Mouse (Mus musculus): ENCODE results near the gene Mettl17. TPM values are rescaled to one million over a fixed set of nuclear protein-coding genes. Genes with fewer than 3 reads are reported as not detected.
"Not testable (repeated sequence)": the region's sequence is repeated elsewhere in the genome, so short reads cannot be mapped to it uniquely, and the experiment has no call there.

Gene Mettl17
- total RNA-seq, 2 experiments from 2014 or later, result 29.1 to 34.6 TPM

GRCm38 (mm10) chr14:51921759-51922570 lies 37.3 kb downstream of the Mettl17 start:
- DNase-seq (ENCODE audit: low spot score in 2 of 2), result peak; percentile 46 to 66
- intact Hi-C loops (cut with DNase I), result no loop called here

GRCm38 (mm10) chr14:51922571-51922865 lies 37.9 kb downstream of the Mettl17 start, which contains the start of gene Rnase13:
Rnase13 (minus strand) TSS chr14:51922773.
- intact Hi-C loops (cut with DNase I), result no loop called here
- DNase-seq (ENCODE audit: low spot score in 2 of 2), result no peak

GRCm38 (mm10) chr14:51922910-51923309 lies 38.3 kb downstream of the Mettl17 start:
- intact Hi-C loops (cut with DNase I), result no loop called here
- no peak for DNase-seq (ENCODE audit: low spot score in 2 of 2)

GRCm38 (mm10) chr14:51923492-51923891 lies 38.9 kb downstream of the Mettl17 start:
- intact Hi-C loops (cut with DNase I), result no loop called here
- DNase-seq (ENCODE audit: low spot score in 2 of 2), result no peak

- DNase-seq (ENCODE audit: low spot score in 2 of 2); intact Hi-C loops (cut with DNase I): not testable (repeated sequence)
Measured at GRCm38 (mm10) chr14:51926930-51927329, 42.3 kb downstream of the Mettl17 start.

- intact Hi-C loops (cut with DNase I), result no loop called here
Measured at GRCm38 (mm10) chr14:51929309-51929943, 44.8 kb downstream of the Mettl17 start.

GRCm38 (mm10) chr14:51929968-51930367 lies 45.3 kb downstream of the Mettl17 start:
- intact Hi-C loops (cut with DNase I), result loop anchor here (2.0 to 5.0 kb wide), 2 partner anchors 25 to 57 kb away; no protein-coding TSS in a partner anchor
- DNase-seq (ENCODE audit: low spot score in 2 of 2), result no peak

More at GRCm38 (mm10) chr14:51929309-51929943, 44.8 kb downstream of the Mettl17 start:
- peak; percentile 66 to 84 for DNase-seq (ENCODE audit: low spot score in 2 of 2)

- DNase-seq (ENCODE audit: low spot score in 2 of 2), result peak; percentile 78
- intact Hi-C loops (cut with DNase I), result loop anchor here (2.0 to 5.0 kb wide), 2 partner anchors 26 to 56 kb away; no protein-coding TSS in a partner anchor
Measured at GRCm38 (mm10) chr14:51930824-51931223, 46.2 kb downstream of the Mettl17 start.

- intact Hi-C loops (cut with DNase I), result loop anchor here (5.0 kb wide), 1 partner anchor 55 kb away; no protein-coding TSS in a partner anchor
- DNase-seq (ENCODE audit: low spot score in 2 of 2), result no peak
Measured at GRCm38 (mm10) chr14:51932092-51933020, 47.7 kb downstream of the Mettl17 start.

GRCm38 (mm10) chr14:51939005-51939404 lies 54.4 kb downstream of the Mettl17 start:
- DNase-seq (ENCODE audit: low spot score in 2 of 2), result no peak
- intact Hi-C loops (cut with DNase I), result no loop called here

- no peak for DNase-seq (ENCODE audit: low spot score in 2 of 2)
- intact Hi-C loops (cut with DNase I), result no loop called here
Measured at GRCm38 (mm10) chr14:51940944-51941560, 56.4 kb downstream of the Mettl17 start.

GRCm38 (mm10) chr14:51941577-51941976 lies 56.9 kb downstream of the Mettl17 start:
- no peak for DNase-seq (ENCODE audit: low spot score in 2 of 2)
- intact Hi-C loops (cut with DNase I), result no loop called here

- DNase-seq (ENCODE audit: low spot score in 2 of 2), result no peak
- intact Hi-C loops (cut with DNase I), result no loop called here
Measured at GRCm38 (mm10) chr14:51942236-51942635, 57.6 kb downstream of the Mettl17 start.

Small RNAs within 50 kb of the gene (microRNA-seq; reads per million reads assigned to microRNA genes)
- gene Gm27375, result 0 reads per million in 2 experiments

Other genes starting within 250 kb of the Mettl17 start
- not detected for gene Gm4181, start 249.2 kb upstream of the Mettl17 start, total RNA-seq (2021)
- not detected for gene Gm17079, start 189.4 kb upstream of the Mettl17 start, total RNA-seq (2021)
- not detected for gene Gm5800, start 167.7 kb upstream of the Mettl17 start, total RNA-seq (2021)
- not detected for gene Ang4, start 111.3 kb upstream of the Mettl17 start, total RNA-seq (2021)
- gene AY358078, start 84.8 kb upstream of the Mettl17 start, total RNA-seq (2021), result not detected
- not detected for gene Ear6, start 31.1 kb upstream of the Mettl17 start, total RNA-seq (2021)
- gene Slc39a2, start 8.0 kb downstream of the Mettl17 start, total RNA-seq (2021), result 1 to 10 TPM; 3.8 to 4.3 TPM
- gene Ndrg2, start 29.3 kb downstream of the Mettl17 start, total RNA-seq (2021), result 100 to 1,000 TPM; 508 to 561 TPM
- not detected for gene Tppp2, start 33.6 kb downstream of the Mettl17 start, total RNA-seq (2021)
- gene Rnase13, start 37.9 kb downstream of the Mettl17 start, total RNA-seq (2021), result not detected
- 10 to 100 TPM; 31.9 to 35.2 TPM for gene Arhgef40, start 99.9 kb downstream of the Mettl17 start, total RNA-seq (2021)
- gene Tmem253, start 130.8 kb downstream of the Mettl17 start, total RNA-seq (2021), result under 1 TPM; 0.36 to 0.77 TPM
- gene Zfp219, start 135.9 kb downstream of the Mettl17 start, total RNA-seq (2021), result 10 to 100 TPM; 29.5 to 33.6 TPM
- not detected for gene Olfr221, start 157.6 kb downstream of the Mettl17 start, total RNA-seq (2021)
- gene Hnrnpc, start 219.2 kb downstream of the Mettl17 start, total RNA-seq (2021), result 100 to 1,000 TPM; 194 to 206 TPM
- gene Rpgrip1, start 225.9 kb downstream of the Mettl17 start, total RNA-seq (2021), result 1 to 10 TPM in 1 of 2 experiments, under 1 TPM in 1; 0.88 to 2.2 TPM